Mouse (Mus musculus) CH12.LX (cell line): Measurements from ENCODE around the gene Oas2.

Experiments
- CTCF ChIP-seq, 2 experiments: IDR thresholded peaks in 1 of 2; conservative IDR thresholded peaks in 1 of 2; 2 replicates each; pipeline ENCODE4 v1.5.1; 2011 to 2012; ENCODE audit warnings: low read depth in 2 of 2, low read length in 2 of 2, improper control_type of control experiment in 1 of 2, inconsistent platforms in 1 of 2, mild to moderate bottlenecking in 1 of 2, moderate library complexity in 1 of 2
- EP300 ChIP-seq: IDR thresholded peaks from 2 replicates; pipeline ENCODE4 v1.6.1; 2011; ENCODE audit warnings: low read length, improper control_type of control experiment
- HCFC1 ChIP-seq: IDR thresholded peaks from 2 replicates; pipeline ENCODE4 v1.6.1; 2012; ENCODE audit warnings: low read depth, mild to moderate bottlenecking, inconsistent platforms, low read length, improper control_type of control experiment
- MAX ChIP-seq: IDR thresholded peaks from 2 replicates; pipeline ENCODE4 v1.6.1; 2011; ENCODE audit warnings: low read length, improper control_type of control experiment
- NELFE ChIP-seq: IDR thresholded peaks from 2 replicates; pipeline ENCODE4 v1.6.1; 2011; ENCODE audit warnings: low read depth, low read length, improper control_type of control experiment
- NRF1 ChIP-seq: IDR thresholded peaks from 2 replicates; pipeline ENCODE4 v1.6.1; 2014; ENCODE audit warnings: low read depth, mild to moderate bottlenecking, inconsistent platforms, low read length, improper control_type of control experiment, moderate library complexity
- POLR2A ChIP-seq: IDR thresholded peaks from 2 replicates; pipeline ENCODE4 v1.6.1; 2011; ENCODE audit warnings: low read depth, mild to moderate bottlenecking, improper control_type of control experiment, low read length
- RAD21 ChIP-seq: IDR thresholded peaks from 2 replicates; pipeline ENCODE4 v1.6.1; 2011; ENCODE audit warnings: low read depth, mild to moderate bottlenecking, low read length, improper control_type of control experiment, moderate library complexity
- SMC3 ChIP-seq: IDR thresholded peaks from 2 replicates; pipeline ENCODE4 v1.6.1; 2011; ENCODE audit warnings: low read depth, low read length, improper control_type of control experiment
- ZMIZ1 ChIP-seq: IDR thresholded peaks from 2 replicates; pipeline ENCODE4 v1.6.1; 2012; ENCODE audit warnings: low read depth, mild to moderate bottlenecking, inconsistent platforms, low read length, improper control_type of control experiment
- ZNF384 ChIP-seq: IDR thresholded peaks from 2 replicates; pipeline ENCODE4 v1.6.1; 2012; ENCODE audit warnings: low read depth, low read length, improper control_type of control experiment, inconsistent platforms

DNA sequence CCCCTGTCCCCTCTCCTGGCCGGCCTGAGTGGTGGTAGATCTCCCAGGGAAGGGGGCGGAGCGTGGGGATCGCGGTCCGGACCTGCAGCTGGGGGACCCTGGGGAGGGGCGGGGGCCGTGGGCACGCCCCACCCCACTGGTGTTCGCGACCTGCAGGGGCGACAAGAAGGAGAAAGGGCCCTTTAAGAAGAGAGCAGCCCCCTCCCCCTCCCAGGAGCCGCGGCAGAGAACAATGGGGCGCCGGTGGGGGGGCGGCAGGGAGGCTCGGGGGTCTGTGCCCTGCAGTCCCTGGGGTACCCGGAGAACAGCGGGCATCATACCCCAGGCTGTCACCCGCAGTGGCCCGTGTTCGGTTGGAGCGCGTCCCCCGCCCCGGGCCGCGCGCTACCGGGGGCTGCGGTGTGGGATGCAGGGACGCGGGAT is 38.8 kb downstream of the Oas2 start:
- TF ChIP-seq NRF1 (no peak), HCFC1 (no peak), ZNF384 (no peak), CTCF (conservative IDR thresholded peaks at IDR 0.05 in 1 of 2, IDR thresholded peaks at IDR 0.05 in 1 of 2; ENCODE audit: low read depth in 2 of 2, low read length in 2 of 2) (no peak), EP300 (no peak), ZMIZ1 (no peak), POLR2A (no peak), SMC3 (no peak), MAX (no peak), NELFE (no peak), RAD21 (no peak)
